Mouse (Mus musculus) heart, embryonic 12.5 days (tissue): Measurements from ENCODE around the gene Erf. TPM values are rescaled to one million over a fixed set of nuclear protein-coding genes. Genes with fewer than 3 reads are reported as not detected.
"Not testable (repeated sequence)": the region's sequence is repeated elsewhere in the genome, so short reads cannot be mapped to it uniquely, and the experiment has no call there.

ENCODE experiments used
- ATAC-seq: fragments of 200-750 bp; cut with Nextera tagmentation; 2 replicates; pipeline ENCODE4 v1.8.0; 2017; ENCODE audit warnings: moderate TSS enrichment, moderate library complexity; ENCODE audit not compliant: insufficient number of reproducible peaks, low FRiP score
- H3K27ac ChIP-seq: fragments of 300-500 bp; sonication (generic); 2 replicates; pipeline ENCODE4 v1.5.1; 2016; ENCODE audit warnings: mild to moderate bottlenecking, moderate library complexity; ENCODE audit not compliant: poor library complexity, severe bottlenecking
- H3K27me3 ChIP-seq: fragments of 300-500 bp; sonication (generic); replicated peaks from 2 replicates; pipeline ENCODE4 v1.6.1; 2016; ENCODE audit warnings: mild to moderate bottlenecking, moderate library complexity
- H3K36me3 ChIP-seq: fragments of 300-500 bp; sonication (generic); 2 replicates; pipeline ENCODE4 v1.6.1; 2016; ENCODE audit warnings: mild to moderate bottlenecking, moderate library complexity
- H3K4me1 ChIP-seq: fragments of 300-500 bp; sonication (generic); replicated peaks from 2 replicates; pipeline ENCODE4 v1.6.1; 2016; ENCODE audit warnings: mild to moderate bottlenecking
- H3K4me2 ChIP-seq: fragments of 300-500 bp; sonication (generic); 2 replicates; pipeline ENCODE4 v1.6.1; 2016; ENCODE audit warnings: mild to moderate bottlenecking, moderate library complexity
- H3K4me3 ChIP-seq: fragments of 300-500 bp; sonication (generic); 2 replicates; pipeline ENCODE4 v1.5.1; 2016; ENCODE audit warnings: mild to moderate bottlenecking
- H3K9ac ChIP-seq: fragments of 300-500 bp; sonication (generic); 2 replicates; pipeline ENCODE4 v1.6.1; 2016; ENCODE audit warnings: mild to moderate bottlenecking, moderate library complexity
- H3K9me3 ChIP-seq: fragments of 300-500 bp; sonication (generic); replicated peaks from 2 replicates; pipeline ENCODE4 v1.6.1; 2016; ENCODE audit warnings: mild to moderate bottlenecking, moderate library complexity
- WGBS: fragments of 180-500 bp; shearing (Covaris S2); methylation state at CpG from one replicate; pipeline ENCODE4 v1.1.7; 2016; 5-methylcytosine and 5-hydroxymethylcytosine counted together
- polyA plus RNA-seq: library from polyadenylated mRNA; unstranded; fragments of >200 nt; fragmentation: Nextera tagmentation; extraction: Ambion mirVana; gene quantifications from 2 replicates; pipeline ENCODE4 v1.2.1, GENCODE M21; 2016

Erf gene
- polyA plus RNA-seq, 1 experiment from 2014 or later = 17.6 TPM

DNA sequence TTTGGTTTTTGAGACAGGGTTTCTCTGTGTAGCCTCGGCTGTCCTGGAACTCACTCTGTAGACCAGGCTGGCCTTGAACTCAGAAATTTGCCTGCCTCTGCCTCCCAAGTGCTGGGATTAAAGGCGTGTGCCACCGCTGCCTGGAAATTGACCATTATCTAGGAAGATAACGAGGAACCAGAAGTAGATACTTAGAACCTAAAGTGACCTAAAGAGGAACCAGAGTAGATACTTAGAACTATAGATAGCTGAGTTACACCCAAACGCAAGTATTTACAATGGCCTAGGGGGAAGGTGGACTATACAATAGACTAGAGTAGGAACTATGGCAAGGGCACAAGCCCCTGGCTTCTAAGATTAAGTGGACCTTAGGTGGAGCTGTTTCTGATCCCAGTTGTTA lies 15.2 kb upstream of the Erf start:
- WGBS = 61% methylated on average over 5 of the region's 5 CpGs
- not testable (repeated sequence) for H3K4me2 ChIP-seq, H3K9ac ChIP-seq, H3K27me3 ChIP-seq, H3K4me3 ChIP-seq, ATAC-seq, H3K9me3 ChIP-seq, H3K27ac ChIP-seq, H3K36me3 ChIP-seq
- H3K4me1 ChIP-seq = peaks cover 24% of the 10 kb centered on the region

- Histone ChIP-seq H3K9me3 (no peaks in the 10 kb centered on the region), H3K9ac (no peak overlapping the region), H3K27me3 (no peaks in the 10 kb centered on the region), H3K4me3 (no peak overlapping the region), H3K27ac (no peak overlapping the region), H3K4me1 (peaks cover 11% of the 10 kb centered on the region), H3K36me3 (no peaks in the 10 kb centered on the region), H3K4me2 (no peak overlapping the region)
- WGBS = 30% methylated on average over 17 of the region's 17 CpGs
- no peak for ATAC-seq
Measured at GRCm38 (mm10) chr7:25263968-25264870, 13.7 kb upstream of the Erf start.

DNA sequence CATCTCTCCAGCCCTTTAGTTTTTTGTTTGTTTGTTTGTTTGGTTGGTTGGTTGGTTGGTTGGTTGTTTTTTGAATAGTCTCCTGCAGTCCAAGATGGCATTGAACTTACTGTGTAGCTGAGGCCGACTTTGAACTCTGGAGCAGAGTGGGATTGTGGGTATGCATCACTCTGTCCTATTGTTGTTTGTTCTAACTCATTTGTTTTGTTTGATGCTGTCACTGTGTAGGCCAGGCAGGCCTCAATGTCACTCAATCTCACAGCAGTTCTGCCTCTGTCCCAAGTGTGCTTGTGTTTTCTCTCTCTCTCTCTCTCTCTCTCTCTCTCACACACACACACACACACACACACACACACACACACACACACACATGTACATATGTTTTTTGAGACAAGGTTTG lies 11.3 kb upstream of the Erf start:
- Histone ChIP-seq H3K9ac (no peak overlapping the region), H3K9me3 (no peaks in the 10 kb centered on the region), H3K4me3 (no peak overlapping the region), H3K36me3 (no peaks in the 10 kb centered on the region), H3K4me1 (peaks cover 4% of the 10 kb centered on the region; the same call in 1 of the 2 replicates), H3K27ac (no peak overlapping the region), H3K4me2 (no peak overlapping the region), H3K27me3 (no peaks in the 10 kb centered on the region)
- ATAC-seq = no peak
- 82% methylated on average over 1 of the region's 1 CpGs for WGBS

DNA sequence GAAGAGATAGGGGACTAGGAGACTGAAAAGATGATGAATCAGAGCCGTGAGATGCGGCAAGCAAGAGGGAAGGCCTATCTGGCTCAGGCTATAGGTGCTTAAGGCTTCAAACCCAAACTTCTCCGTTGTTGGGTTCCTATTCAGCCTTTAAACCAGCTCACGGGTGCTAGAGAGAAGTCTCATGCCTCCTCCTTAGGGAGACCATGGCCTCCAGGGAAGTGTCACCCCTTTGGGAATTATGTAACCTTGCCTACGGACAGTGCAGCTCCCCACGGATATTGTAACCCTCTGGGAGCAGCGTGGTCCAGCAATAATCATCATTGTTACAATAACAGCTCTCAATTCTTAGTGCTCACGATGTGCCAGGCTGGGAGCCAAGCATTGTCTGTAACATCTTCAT lies 1.3 kb upstream of the Erf start:
- H3K4me2 ChIP-seq = peak overlapping the region; percentile 96
- peaks cover 28% of the 10 kb centered on the region for H3K4me1 ChIP-seq
- H3K4me3 ChIP-seq = peak overlapping the region; percentile 95
- peak overlapping the region; percentile 97 for H3K9ac ChIP-seq
- no peaks in the 10 kb centered on the region for H3K27me3 ChIP-seq
- no peak for ATAC-seq
- H3K9me3 ChIP-seq = no peaks in the 10 kb centered on the region
- peak overlapping the region; percentile 98 for H3K27ac ChIP-seq
- WGBS = 23% methylated on average over 8 of the region's 8 CpGs
- H3K36me3 ChIP-seq = no peaks in the 10 kb centered on the region

- no peaks in the 10 kb centered on the region for H3K9me3 ChIP-seq
- peak overlapping the region; percentile 98 for H3K27ac ChIP-seq
- H3K4me1 ChIP-seq = peaks cover 34% of the 10 kb centered on the region
- WGBS = 3% methylated on average over 22 of the region's 22 CpGs
- peak overlapping the region; percentile 97 for H3K9ac ChIP-seq
- peak overlapping the region; percentile 96 for H3K4me2 ChIP-seq
- H3K36me3 ChIP-seq = peaks cover 3% of the 10 kb centered on the region
- H3K4me3 ChIP-seq = peak overlapping the region; percentile 95
- no peaks in the 10 kb centered on the region for H3K27me3 ChIP-seq
- ATAC-seq = peak; percentile 26
Measured at GRCm38 (mm10) chr7:25251071-25251791, 670 bp upstream of the Erf start.

- Histone ChIP-seq H3K27ac (peak overlapping the region; percentile 98), H3K4me1 (peaks cover 51% of the 10 kb centered on the region), H3K36me3 (peaks cover 20% of the 10 kb centered on the region), H3K9ac (peak overlapping the region; percentile 97), H3K9me3 (no peaks in the 10 kb centered on the region), H3K27me3 (no peaks in the 10 kb centered on the region), H3K4me2 (peak overlapping the region; percentile 96), H3K4me3 (peak overlapping the region; percentile 95)
- ATAC-seq = peak; percentile 51
- WGBS = 1% methylated on average over 55 of the region's 73 CpGs
Measured at GRCm38 (mm10) chr7:25249314-25250140, 1.0 kb downstream of the Erf start.

DNA sequence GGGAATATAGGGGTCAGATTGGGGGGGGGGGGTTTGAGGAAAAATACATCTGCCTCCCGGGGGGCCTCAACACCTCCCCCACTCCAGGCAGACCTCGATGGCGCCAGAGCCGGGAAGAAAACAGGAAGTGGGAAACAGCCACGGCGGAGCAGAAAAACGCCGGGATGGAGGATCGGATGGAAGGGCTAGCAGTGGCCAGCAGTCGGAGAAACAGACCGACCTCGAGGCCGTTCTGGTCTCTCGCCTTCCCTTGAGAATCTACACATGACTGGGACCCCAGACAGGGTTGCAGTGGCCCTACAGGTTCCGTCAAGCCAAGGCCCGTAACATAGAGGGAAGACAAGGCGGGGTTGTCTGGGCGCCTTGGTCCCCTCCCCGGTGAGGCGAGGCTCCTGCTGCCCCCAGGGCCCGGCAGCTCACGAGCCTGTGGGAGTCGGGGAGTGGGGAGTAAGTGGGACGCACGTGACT lies 1.7 kb downstream of the Erf start:
- WGBS = under 1% methylated on average over 25 of the region's 25 CpGs

DNA sequence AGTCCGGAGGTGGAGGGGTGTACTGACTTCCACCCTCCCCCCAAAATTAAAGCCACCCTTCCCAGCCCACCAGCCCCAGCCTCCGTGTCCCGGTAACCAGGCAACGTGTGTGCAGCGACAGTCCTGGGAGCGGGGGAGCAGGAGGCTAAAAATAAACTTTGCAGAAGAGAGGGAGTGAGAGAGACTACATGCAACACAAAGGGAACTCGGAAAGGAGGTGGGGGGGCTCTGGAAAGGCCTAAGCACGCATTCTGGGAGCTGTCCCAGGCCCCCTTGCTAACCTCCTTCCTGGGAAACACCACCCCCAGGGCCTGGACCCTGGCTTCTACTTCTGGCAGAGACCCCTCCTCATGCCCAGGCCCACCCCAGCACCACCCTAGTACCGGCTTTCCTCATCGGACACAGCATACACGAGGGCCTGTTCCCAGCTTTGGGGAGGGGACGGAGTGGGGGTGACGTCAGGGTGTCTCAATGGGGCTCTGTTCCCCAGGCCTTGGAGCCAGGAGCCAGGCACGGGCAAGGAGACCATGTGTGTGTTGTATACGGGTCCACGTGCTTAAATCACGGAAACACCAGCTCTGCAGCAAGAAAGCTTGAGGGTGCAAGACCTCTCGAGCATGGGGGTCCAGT lies 2.4 kb downstream of the Erf start:
- 2% methylated on average over 18 of the region's 18 CpGs for WGBS
- peaks cover 34% of the 10 kb centered on the region for H3K36me3 ChIP-seq
- peak overlapping the region; percentile 95 for H3K4me3 ChIP-seq
- H3K27me3 ChIP-seq = no peaks in the 10 kb centered on the region
- H3K27ac ChIP-seq = peak overlapping the region; percentile 98
- 0 out of 2 replicates have a peak, but pooled peaks have one; percentile 5 for ATAC-seq
- peak overlapping the region; percentile 96 for H3K4me2 ChIP-seq
- no peaks in the 10 kb centered on the region for H3K9me3 ChIP-seq
- H3K4me1 ChIP-seq = peaks cover 64% of the 10 kb centered on the region
- peak overlapping the region; percentile 97 for H3K9ac ChIP-seq

More for the DNA sequence above, 1.7 kb downstream of the Erf start:
- peak overlapping the region; percentile 95 for H3K4me3 ChIP-seq
- ATAC-seq = peak; percentile 13
- H3K27ac ChIP-seq = peak overlapping the region; percentile 98
- H3K9ac ChIP-seq = peak overlapping the region; percentile 97
- no peaks in the 10 kb centered on the region for H3K27me3 ChIP-seq
- peaks cover 57% of the 10 kb centered on the region for H3K4me1 ChIP-seq
- H3K9me3 ChIP-seq = no peaks in the 10 kb centered on the region
- peak overlapping the region; percentile 96 for H3K4me2 ChIP-seq
- peaks cover 26% of the 10 kb centered on the region for H3K36me3 ChIP-seq

DNA sequence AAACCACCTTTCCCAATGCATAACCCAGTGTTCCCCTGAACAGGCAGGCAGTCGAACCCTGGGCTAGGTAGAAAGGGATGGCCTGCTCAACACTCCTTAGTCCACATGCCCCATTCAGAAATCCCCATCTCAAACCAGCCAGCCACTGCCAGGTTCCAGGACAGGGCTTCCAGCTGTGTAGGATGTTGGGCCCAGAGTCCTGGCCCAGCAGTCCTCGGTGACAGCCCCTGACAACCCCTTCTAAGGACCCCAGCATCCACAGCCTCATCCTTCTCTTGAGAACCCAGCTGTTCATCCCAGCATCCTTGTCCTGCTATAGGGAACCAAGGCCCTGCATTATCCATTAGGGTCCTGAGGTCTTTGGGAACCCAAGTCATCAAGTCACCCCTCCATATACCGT lies 3.1 kb downstream of the Erf start:
- H3K4me2 ChIP-seq = peak overlapping the region; percentile 96
- H3K27me3 ChIP-seq = no peaks in the 10 kb centered on the region
- peaks cover 64% of the 10 kb centered on the region for H3K4me1 ChIP-seq
- WGBS = 9% methylated on average over 3 of the region's 3 CpGs
- ATAC-seq = no peak
- H3K27ac ChIP-seq = peak overlapping the region; percentile 98
- H3K4me3 ChIP-seq = peak overlapping the region; percentile 95
- H3K9me3 ChIP-seq = no peaks in the 10 kb centered on the region
- H3K36me3 ChIP-seq = peaks cover 40% of the 10 kb centered on the region
- peak overlapping the region; percentile 97 for H3K9ac ChIP-seq

- 34% methylated on average over 4 of the region's 4 CpGs for WGBS
- peaks cover 44% of the 10 kb centered on the region for H3K36me3 ChIP-seq
- no peaks in the 10 kb centered on the region for H3K27me3 ChIP-seq
- H3K27ac ChIP-seq = peak overlapping the region; percentile 98
- no peak for ATAC-seq
- peaks cover 59% of the 10 kb centered on the region for H3K4me1 ChIP-seq
- H3K4me3 ChIP-seq = peak overlapping the region; percentile 95
- peak overlapping the region; percentile 97 for H3K9ac ChIP-seq
- H3K4me2 ChIP-seq = peak overlapping the region; percentile 96
- no peaks in the 10 kb centered on the region for H3K9me3 ChIP-seq
Measured at GRCm38 (mm10) chr7:25246759-25247137, 3.8 kb downstream of the Erf start.
